Mouse (Mus musculus): ENCODE results near the gene Gm7697.
"Not testable (repeated sequence)": the region's sequence is repeated elsewhere in the genome, so short reads cannot be mapped to it uniquely, and the experiment has no call there.

Gene Gm7697

GRCm38 (mm10) chr8:69522876-69523275, at the start of gene Gm7697:
Gene Gm7697 (minus strand): TSS chr8:69522976.
- DNase-seq, result not testable (repeated sequence)

- not testable (repeated sequence) for DNase-seq
These were observed 28.5 kb upstream of the Gm7697 start for GRCm38 (mm10) chr8:69551249-69551648.

- peak; percentile 60 to 78 for DNase-seq
These were observed 26.8 kb upstream of the Gm7697 start for GRCm38 (mm10) chr8:69549556-69549955.

- DNase-seq, result not testable (repeated sequence)
These were observed 25.3 kb upstream of the Gm7697 start for GRCm38 (mm10) chr8:69548114-69548513.

- DNase-seq, result not testable (repeated sequence)
These were observed 24.4 kb upstream of the Gm7697 start for GRCm38 (mm10) chr8:69547208-69547607.

- not testable (repeated sequence) for DNase-seq
These were observed 22.2 kb upstream of the Gm7697 start for GRCm38 (mm10) chr8:69545020-69545419.

GRCm38 (mm10) chr8:69544511-69544910, 21.7 kb upstream of the Gm7697 start:
- peak in 1 of 2 experiments; percentile 53 for DNase-seq

GRCm38 (mm10) chr8:69543984-69544383, 21.2 kb upstream of the Gm7697 start:
- DNase-seq, result not testable (repeated sequence)

GRCm38 (mm10) chr8:69540764-69541163, 18.0 kb upstream of the Gm7697 start:
- peak; percentile 62 to 67 for DNase-seq

- not testable (repeated sequence) for DNase-seq
These were observed 17.6 kb upstream of the Gm7697 start for GRCm38 (mm10) chr8:69540331-69540730.

GRCm38 (mm10) chr8:69474946-69475345, 47.8 kb downstream of the Gm7697 start:
- peak; percentile 63 to 78 for DNase-seq

GRCm38 (mm10) chr8:69453465-69453864, 69.3 kb downstream of the Gm7697 start, which contains the start of gene Gm9495:
Gene Gm9495 (minus strand): TSS chr8:69453565.
- not testable (repeated sequence) for DNase-seq

Measured in cerebellum, postnatal 25 days (tissue).